Mouse (Mus musculus) midbrain, embryonic 16.5 days (tissue): ENCODE results near the gene Mcf2l. TPM values are rescaled to one million over a fixed set of nuclear protein-coding genes. Genes with fewer than 3 reads are reported as not detected.
A peak's percentile ranks its signal among the peaks of the same experiment; 100 is the strongest.

Source experiments
- ATAC-seq: fragments of 200-750 bp; cut with Nextera tagmentation; 2 replicates; pipeline ENCODE4 v1.8.0; 2017; ENCODE audit warnings: moderate TSS enrichment
- H3K27ac ChIP-seq: fragments of 300-500 bp; sonication (generic); 2 replicates; pipeline ENCODE4 v1.5.1; 2014; ENCODE audit warnings: mild to moderate bottlenecking, low read length, mixed read lengths
- H3K27me3 ChIP-seq: fragments of 300-500 bp; sonication (generic); 2 replicates; pipeline ENCODE4 v1.6.1; 2014; ENCODE audit warnings: low read depth, low read length, mixed read lengths; ENCODE audit not compliant: control insufficient read depth, insufficient read depth
- H3K36me3 ChIP-seq: fragments of 300-500 bp; sonication (generic); 2 replicates; pipeline ENCODE4 v1.6.1; 2014; ENCODE audit warnings: mild to moderate bottlenecking, low read length, moderate library complexity, mixed read lengths; ENCODE audit not compliant: control insufficient read depth, insufficient read depth
- H3K4me1 ChIP-seq: fragments of 300-500 bp; sonication (generic); 2 replicates; pipeline ENCODE4 v1.6.1; 2014; ENCODE audit warnings: mild to moderate bottlenecking, low read length, mixed read lengths; ENCODE audit not compliant: control insufficient read depth, insufficient read depth
- H3K4me2 ChIP-seq: fragments of 300-500 bp; sonication (generic); 2 replicates; pipeline ENCODE4 v1.6.1; 2014; ENCODE audit warnings: mild to moderate bottlenecking, low read length, mixed read lengths
- H3K4me3 ChIP-seq: fragments of 300-500 bp; sonication (generic); 2 replicates; pipeline ENCODE4 v1.5.1; 2014; ENCODE audit warnings: low read depth, mild to moderate bottlenecking, low read length, moderate library complexity, mixed read lengths
- H3K9ac ChIP-seq: fragments of 300-500 bp; sonication (generic); 2 replicates; pipeline ENCODE4 v1.6.1; 2014; ENCODE audit warnings: low read depth, low read length, mixed read lengths
- H3K9me3 ChIP-seq: fragments of 300-500 bp; sonication (generic); replicated peaks from 2 replicates; pipeline ENCODE4 v1.6.1; 2014; ENCODE audit warnings: mild to moderate bottlenecking, low read length, mixed read lengths; ENCODE audit not compliant: control insufficient read depth, poor library complexity, severe bottlenecking
- WGBS: fragments of 180-500 bp; shearing (Covaris S2); extraction: QIAGEN DNeasy Blood & Tissue Kit; methylation state at CpG from one replicate; pipeline ENCODE4 v1.1.7; 2014; 5-methylcytosine and 5-hydroxymethylcytosine counted together
- polyA plus RNA-seq: library from polyadenylated mRNA; unstranded; fragments of >200 nt; fragmentation: Nextera tagmentation; extraction: Ambion mirVana; gene quantifications from 2 replicates; pipeline ENCODE4 v1.2.1, GENCODE M21; 2015

The Mcf2l gene
- polyA plus RNA-seq, 1 experiment from 2014 or later, result 190 TPM

GRCm38 (mm10) chr8:12947604-12948573, 74.3 kb downstream of the Mcf2l start:
- peak overlapping the region; percentile 91 for H3K9ac ChIP-seq
- H3K9me3 ChIP-seq, result no peaks in the 10 kb centered on the region
- H3K27me3 ChIP-seq, result no peaks in the 10 kb centered on the region
- peaks cover 41% of the 10 kb centered on the region for H3K4me1 ChIP-seq
- WGBS, result 3% methylated on average over 21 of the region's 21 CpGs
- no peaks in the 10 kb centered on the region for H3K36me3 ChIP-seq
- H3K4me3 ChIP-seq, result peak overlapping the region; percentile 77
- peak; percentile 87 for ATAC-seq
- peak overlapping the region; percentile 99 for H3K27ac ChIP-seq
- H3K4me2 ChIP-seq, result peak overlapping the region; percentile 97

GRCm38 (mm10) chr8:12948574-12948961, 75.0 kb downstream of the Mcf2l start:
- Histone ChIP-seq H3K4me1 (peaks cover 41% of the 10 kb centered on the region), H3K4me3 (peak overlapping the region; percentile 77)

DNA sequence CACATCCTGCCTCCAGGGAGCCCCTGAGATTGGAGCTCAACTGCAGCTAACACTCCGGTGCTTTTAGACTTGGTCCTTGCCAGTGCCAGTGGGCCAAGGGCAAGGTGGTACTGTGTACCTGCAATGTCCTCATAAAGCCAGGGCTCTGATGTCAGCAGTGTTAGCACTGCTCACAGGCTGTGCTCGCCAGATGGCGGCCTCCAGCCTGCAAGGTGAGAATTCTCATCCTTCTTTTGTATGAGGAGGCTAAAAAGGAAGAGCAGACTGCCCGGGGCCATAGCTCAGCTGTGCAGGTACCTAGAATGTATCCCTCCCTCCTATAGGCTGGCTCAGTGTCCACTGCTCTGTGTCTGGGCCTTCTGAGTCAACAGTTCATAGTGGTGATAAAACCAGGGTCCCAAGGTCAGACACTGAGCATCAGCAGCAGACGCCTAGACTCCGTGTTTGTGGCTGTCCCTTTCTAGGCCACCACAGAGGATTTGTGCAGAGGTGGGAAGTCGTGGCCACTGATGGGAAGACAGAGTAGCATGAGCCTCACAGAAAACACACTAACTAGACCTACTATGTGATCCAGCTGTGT, 77.5 kb downstream of the Mcf2l start:
- Histone ChIP-seq H3K4me1 (peaks cover 41% of the 10 kb centered on the region), H3K4me3 (no peak overlapping the region), H3K27ac (peak overlapping the region; percentile 99), H3K9ac (peak overlapping the region; percentile 91), H3K27me3 (no peaks in the 10 kb centered on the region), H3K9me3 (no peaks in the 10 kb centered on the region), H3K4me2 (peak overlapping the region; percentile 97), H3K36me3 (peaks cover 7% of the 10 kb centered on the region; the same call in 1 of the 2 replicates)
- WGBS, result 81% methylated on average over 7 of the region's 7 CpGs
- ATAC-seq, result no peak

More at GRCm38 (mm10) chr8:12948574-12948961, 75.0 kb downstream of the Mcf2l start:
- Histone ChIP-seq H3K36me3 (no peaks in the 10 kb centered on the region), H3K4me2 (peak overlapping the region; percentile 97), H3K9me3 (no peaks in the 10 kb centered on the region), H3K27me3 (no peaks in the 10 kb centered on the region), H3K9ac (peak overlapping the region; percentile 91), H3K27ac (peak overlapping the region; percentile 99)
- peak; percentile 33; the same call in 1 of the 2 replicates for ATAC-seq
- WGBS, result 2% methylated on average over 3 of the region's 3 CpGs

DNA sequence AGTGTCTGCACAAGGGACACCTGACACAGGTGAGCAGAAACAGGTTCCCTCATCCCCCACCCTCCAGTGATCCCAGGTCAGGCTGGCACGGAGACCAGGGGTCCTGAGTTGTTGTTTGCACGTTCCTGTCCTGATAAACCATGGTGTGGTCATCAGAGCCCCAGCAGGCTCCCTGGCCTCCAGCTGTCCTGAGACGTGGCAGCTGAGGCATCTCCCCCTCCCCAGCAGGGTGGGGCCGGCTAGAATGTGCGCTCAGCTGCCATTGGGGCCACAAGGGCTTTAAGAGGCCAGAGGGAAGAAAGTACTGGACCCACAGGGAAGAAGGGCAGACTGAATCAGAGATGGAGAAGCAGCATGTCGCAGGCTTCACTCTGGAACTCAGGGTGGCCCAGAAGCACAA, 79.1 kb downstream of the Mcf2l start:
- H3K4me1 ChIP-seq, result peaks cover 34% of the 10 kb centered on the region
- WGBS, result 44% methylated on average over 5 of the region's 6 CpGs
- no peaks in the 10 kb centered on the region for H3K27me3 ChIP-seq
- H3K27ac ChIP-seq, result no peak overlapping the region
- ATAC-seq, result no peak
- H3K4me3 ChIP-seq, result no peak overlapping the region
- H3K36me3 ChIP-seq, result peaks cover 7% of the 10 kb centered on the region; the same call in 1 of the 2 replicates
- H3K4me2 ChIP-seq, result no peak overlapping the region
- H3K9me3 ChIP-seq, result no peaks in the 10 kb centered on the region
- H3K9ac ChIP-seq, result no peak overlapping the region

DNA sequence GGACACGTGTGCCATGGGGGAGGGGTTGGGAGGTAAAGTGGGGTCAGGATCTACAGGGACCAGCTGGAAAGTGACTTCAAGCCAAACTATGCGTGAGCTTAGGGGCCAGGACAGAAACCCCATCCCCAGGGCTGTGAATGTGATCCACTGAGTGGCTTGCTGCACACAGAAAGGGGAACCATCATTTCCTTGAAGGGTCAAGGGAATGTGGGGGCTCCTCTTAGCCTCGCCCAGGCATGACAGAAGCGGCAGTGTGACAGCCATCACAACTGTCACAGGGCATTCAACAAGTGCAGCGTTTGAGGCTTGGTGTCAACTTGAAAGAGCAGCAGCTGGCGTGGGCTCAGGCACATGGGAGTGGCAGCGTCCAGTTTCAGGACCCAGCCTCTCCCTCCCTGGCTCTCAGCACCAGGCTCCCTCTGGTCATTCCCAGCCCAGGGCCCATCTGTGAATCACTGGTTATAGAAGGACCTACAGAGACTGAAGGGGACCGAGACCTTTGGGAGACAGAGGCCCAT, 81.8 kb downstream of the Mcf2l start:
- H3K27me3 ChIP-seq, result no peaks in the 10 kb centered on the region
- peaks cover 7% of the 10 kb centered on the region; the same call in 1 of the 2 replicates for H3K36me3 ChIP-seq
- WGBS, result 82% methylated on average over 8 of the region's 8 CpGs

GRCm38 (mm10) chr8:12955880-12956279, 82.3 kb downstream of the Mcf2l start:
- Histone ChIP-seq H3K4me3 (no peak overlapping the region), H3K4me1 (peaks cover 25% of the 10 kb centered on the region), H3K27ac (no peak overlapping the region), H3K9me3 (no peaks in the 10 kb centered on the region), H3K36me3 (peaks cover 7% of the 10 kb centered on the region; the same call in 1 of the 2 replicates), H3K9ac (no peak overlapping the region), H3K27me3 (no peaks in the 10 kb centered on the region), H3K4me2 (no peak overlapping the region)
- WGBS, result 90% methylated on average over 4 of the region's 4 CpGs
- no peak for ATAC-seq

More for the DNA sequence above, 81.8 kb downstream of the Mcf2l start:
- Histone ChIP-seq H3K9ac (no peak overlapping the region), H3K4me3 (no peak overlapping the region), H3K4me1 (peaks cover 29% of the 10 kb centered on the region), H3K27ac (no peak overlapping the region), H3K9me3 (no peaks in the 10 kb centered on the region), H3K4me2 (no peak overlapping the region)
- ATAC-seq, result no peak

- no peak overlapping the region for H3K4me3 ChIP-seq
- no peak for ATAC-seq
- 67% methylated on average over 5 of the region's 5 CpGs for WGBS
- H3K9me3 ChIP-seq, result no peaks in the 10 kb centered on the region
- no peak overlapping the region for H3K4me2 ChIP-seq
- peaks cover 7% of the 10 kb centered on the region; the same call in 1 of the 2 replicates for H3K36me3 ChIP-seq
- no peaks in the 10 kb centered on the region for H3K27me3 ChIP-seq
- no peak overlapping the region for H3K27ac ChIP-seq
- H3K4me1 ChIP-seq, result peaks cover 22% of the 10 kb centered on the region
- no peak overlapping the region for H3K9ac ChIP-seq
Measured at GRCm38 (mm10) chr8:12956941-12957340, 83.3 kb downstream of the Mcf2l start.

DNA sequence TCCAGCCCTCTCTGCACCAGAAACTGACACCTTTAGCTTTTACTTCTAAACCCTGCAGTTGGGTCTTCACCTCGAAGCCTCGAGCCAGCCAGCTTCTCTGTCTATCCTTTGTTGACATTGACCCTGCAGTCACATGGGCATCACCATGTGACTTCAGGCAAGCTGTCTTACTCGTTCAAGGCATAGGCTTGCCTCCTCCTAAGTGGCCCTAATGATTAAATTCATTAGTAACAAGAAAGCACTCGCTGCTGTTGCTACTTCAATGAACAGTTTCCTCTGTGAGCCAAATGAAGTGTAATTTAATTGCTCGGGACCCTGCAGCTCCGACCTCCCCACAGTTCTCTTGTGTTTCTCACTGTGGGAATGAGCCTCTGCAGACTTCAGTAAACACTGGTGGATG, 83.8 kb downstream of the Mcf2l start:
- Histone ChIP-seq H3K4me3 (no peak overlapping the region), H3K27me3 (no peaks in the 10 kb centered on the region), H3K9me3 (no peaks in the 10 kb centered on the region), H3K9ac (no peak overlapping the region), H3K27ac (no peak overlapping the region), H3K36me3 (peaks cover 7% of the 10 kb centered on the region; the same call in 1 of the 2 replicates), H3K4me1 (peaks cover 24% of the 10 kb centered on the region), H3K4me2 (no peak overlapping the region)
- no peak for ATAC-seq
- 32% methylated on average over 6 of the region's 6 CpGs for WGBS
